Mouse (Mus musculus) cerebellum, adult 2 months (tissue): Measurements from ENCODE around the gene Unc13d.

Source experiments
- CTCF ChIP-seq: fragments of 200-500 bp; IDR thresholded peaks from 2 replicates; pipeline ENCODE4 v1.5.1; 2011; ENCODE audit warnings: low read depth, mild to moderate bottlenecking, control low read depth, low read length, moderate library complexity, borderline replicate concordance; ENCODE audit not compliant: insufficient read depth
- POLR2A ChIP-seq: fragments of 200-500 bp; IDR thresholded peaks from 2 replicates; pipeline ENCODE4 v1.6.1; 2011; ENCODE audit warnings: low read length, control low read depth, borderline replicate concordance; ENCODE audit not compliant: insufficient read depth

GRCm38 (mm10) chr11:116077446-116078204 lies at the start of gene Unc13d:
- TF ChIP-seq CTCF (no peak), POLR2A (no peak)
